Mouse (Mus musculus) midbrain, embryonic 14.5 days (tissue): ENCODE data around the gene Mthfr. TPM values are rescaled to one million over a fixed set of nuclear protein-coding genes. Genes with fewer than 3 reads are reported as not detected.

Source experiments
- ATAC-seq: fragments of 200-750 bp; cut with Nextera tagmentation; 2 replicates; pipeline ENCODE4 v1.8.0; 2017; ENCODE audit warnings: moderate number of reproducible peaks, moderate library complexity; ENCODE audit not compliant: low FRiP score, low TSS enrichment
- DNase-seq: peaks from one replicate; pipeline ENCODE4 v3.0.0-alpha.2; 2015
- H3K27ac ChIP-seq: fragments of 300-500 bp; sonication (generic); replicated peaks from 2 replicates; pipeline ENCODE4 v1.5.1; 2014; ENCODE audit warnings: mild to moderate bottlenecking, low read depth, low read length, moderate library complexity
- H3K27me3 ChIP-seq: fragments of 300-500 bp; sonication (generic); 2 replicates; pipeline ENCODE4 v1.6.1; 2014; ENCODE audit warnings: low read length, control low read depth, mixed read lengths; ENCODE audit not compliant: control insufficient read depth, insufficient read depth
- H3K36me3 ChIP-seq: fragments of 300-500 bp; sonication (generic); 2 replicates; pipeline ENCODE4 v1.6.1; 2014; ENCODE audit warnings: low read length, control low read depth; ENCODE audit not compliant: control insufficient read depth, insufficient read depth
- H3K4me1 ChIP-seq: fragments of 300-500 bp; sonication (generic); 2 replicates; pipeline ENCODE4 v1.6.1; 2014; ENCODE audit warnings: mild to moderate bottlenecking, antibody characterized with exemption, low read length, control low read depth; ENCODE audit not compliant: control insufficient read depth, insufficient read depth
- H3K4me2 ChIP-seq: fragments of 300-500 bp; sonication (generic); 2 replicates; pipeline ENCODE4 v1.6.1; 2014; ENCODE audit warnings: mild to moderate bottlenecking, low read length, moderate library complexity
- H3K4me3 ChIP-seq: fragments of 300-500 bp; sonication (generic); replicated peaks from 2 replicates; pipeline ENCODE4 v1.5.1; 2014; ENCODE audit warnings: low read depth, low read length
- H3K9ac ChIP-seq: fragments of 300-500 bp; sonication (generic); replicated peaks from 2 replicates; pipeline ENCODE4 v1.6.1; 2014; ENCODE audit warnings: mild to moderate bottlenecking, low read length, moderate library complexity
- H3K9me3 ChIP-seq: fragments of 300-500 bp; sonication (generic); 2 replicates; pipeline ENCODE4 v1.6.1; 2016; ENCODE audit warnings: low read length, control low read depth, mixed read lengths; ENCODE audit not compliant: control insufficient read depth
- WGBS: fragments of 180-500 bp; shearing (Covaris S2); extraction: QIAGEN DNeasy Blood & Tissue Kit; methylation state at CpG from one replicate; pipeline ENCODE4 v1.1.7; 2014; 5-methylcytosine and 5-hydroxymethylcytosine counted together
- polyA plus RNA-seq: library from polyadenylated mRNA; unstranded; fragments of >200 nt; fragmentation: Nextera tagmentation; extraction: Ambion mirVana; gene quantifications from 2 replicates; pipeline ENCODE4 v1.2.1, GENCODE M21; 2014

The Mthfr gene
- polyA plus RNA-seq, 1 experiment from 2014 or later: 25.4 TPM

DNA sequence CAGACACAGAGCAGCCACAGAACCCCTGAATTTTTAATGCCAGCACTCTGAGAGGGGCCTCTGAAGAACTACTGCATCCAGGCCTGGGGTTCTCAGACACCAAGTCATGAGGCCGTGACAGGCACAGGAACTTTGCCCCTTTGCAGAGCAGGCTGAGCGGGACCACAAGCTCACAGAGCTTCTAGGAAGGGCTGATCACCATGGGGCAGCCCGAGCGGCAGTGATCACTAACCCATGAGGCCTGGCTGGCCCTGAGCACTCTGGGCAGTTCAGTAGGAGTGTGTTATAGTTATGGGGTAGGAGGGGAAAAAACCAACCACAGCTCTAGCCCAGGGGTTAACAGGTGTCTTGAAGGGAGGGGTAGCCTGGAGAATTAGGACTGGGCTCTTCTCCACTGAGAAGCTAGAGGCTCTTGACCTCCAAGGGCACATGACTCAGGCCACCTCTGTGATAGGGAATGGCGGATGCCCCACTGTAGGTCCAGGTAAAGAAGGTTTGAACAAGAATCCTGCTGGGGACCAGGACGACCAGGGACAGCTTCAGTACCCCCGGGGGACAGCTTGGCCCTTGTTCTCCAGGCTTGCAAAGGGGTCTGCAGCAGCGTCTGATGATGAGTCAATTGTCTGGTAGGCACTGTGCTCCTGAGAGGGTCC, 41.2 kb downstream of the Mthfr start:
- DNase-seq: no peak
- WGBS: 89% methylated on average over 8 of the region's 8 CpGs

DNA sequence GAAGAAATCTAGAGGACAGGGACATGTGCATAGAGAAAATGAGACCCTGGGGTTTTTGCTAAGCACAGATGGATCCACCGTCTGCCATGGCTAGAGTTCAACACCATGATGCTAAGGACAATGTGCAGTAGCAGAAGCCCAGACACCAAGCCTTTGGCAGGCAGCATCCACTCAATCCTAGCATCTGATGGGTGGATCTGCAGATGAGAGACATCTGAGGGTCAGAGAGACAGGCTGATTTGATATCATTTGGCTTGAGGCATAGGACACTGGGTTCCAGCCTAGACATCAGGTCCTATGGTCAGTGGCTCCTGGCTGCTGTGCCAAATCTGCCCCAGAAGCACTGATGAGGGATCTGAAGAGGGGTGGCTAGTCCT, 41.7 kb downstream of the Mthfr start:
- WGBS: 83% methylated on average over 1 of the region's 1 CpGs
- Histone ChIP-seq H3K4me2 (no peak overlapping the region), H3K27ac (no peak overlapping the region), H3K4me1 (0 out of 2 replicates have a peak, but pooled peaks cover 2% of the 10 kb centered on the region), H3K36me3 (no peaks in the 10 kb centered on the region), H3K9ac (no peak overlapping the region), H3K27me3 (no peaks in the 10 kb centered on the region), H3K9me3 (no peaks in the 10 kb centered on the region), H3K4me3 (no peak overlapping the region)
- no peak for ATAC-seq
- no peak for DNase-seq

More for the DNA sequence above, 41.2 kb downstream of the Mthfr start:
- Histone ChIP-seq H3K36me3 (no peaks in the 10 kb centered on the region), H3K9me3 (no peaks in the 10 kb centered on the region), H3K9ac (no peak overlapping the region), H3K4me3 (no peak overlapping the region), H3K4me1 (0 out of 2 replicates have a peak, but pooled peaks cover 4% of the 10 kb centered on the region), H3K4me2 (no peak overlapping the region), H3K27ac (no peak overlapping the region), H3K27me3 (no peaks in the 10 kb centered on the region)
- no peak for ATAC-seq

DNA sequence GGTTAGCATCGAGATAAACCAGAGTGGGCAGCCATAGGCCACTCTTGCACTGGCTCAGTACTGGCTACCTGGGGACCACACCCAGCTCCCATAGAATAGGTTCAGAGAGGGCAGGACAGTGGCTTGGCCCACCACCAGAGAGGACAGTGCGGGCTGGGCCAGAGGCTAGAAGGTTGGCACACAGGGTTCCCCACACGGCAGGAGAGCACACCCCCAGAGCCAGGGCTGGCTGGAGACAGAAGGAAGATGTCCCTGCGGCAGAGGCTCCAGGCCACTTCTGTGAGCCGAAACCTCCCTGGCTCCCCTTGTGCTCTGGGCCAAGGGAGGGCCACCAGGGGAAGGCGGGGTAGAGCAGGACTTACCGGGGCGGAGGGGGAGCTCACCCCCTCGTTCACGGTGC, 42.3 kb downstream of the Mthfr start:
- Histone ChIP-seq H3K9ac (no peak overlapping the region), H3K9me3 (no peaks in the 10 kb centered on the region), H3K27me3 (no peaks in the 10 kb centered on the region), H3K36me3 (no peaks in the 10 kb centered on the region), H3K4me1 (no peaks in the 10 kb centered on the region), H3K4me3 (no peak overlapping the region), H3K4me2 (no peak overlapping the region), H3K27ac (no peak overlapping the region)
- no peak for DNase-seq
- WGBS: 94% methylated on average over 10 of the region's 10 CpGs
- ATAC-seq: no peak

DNA sequence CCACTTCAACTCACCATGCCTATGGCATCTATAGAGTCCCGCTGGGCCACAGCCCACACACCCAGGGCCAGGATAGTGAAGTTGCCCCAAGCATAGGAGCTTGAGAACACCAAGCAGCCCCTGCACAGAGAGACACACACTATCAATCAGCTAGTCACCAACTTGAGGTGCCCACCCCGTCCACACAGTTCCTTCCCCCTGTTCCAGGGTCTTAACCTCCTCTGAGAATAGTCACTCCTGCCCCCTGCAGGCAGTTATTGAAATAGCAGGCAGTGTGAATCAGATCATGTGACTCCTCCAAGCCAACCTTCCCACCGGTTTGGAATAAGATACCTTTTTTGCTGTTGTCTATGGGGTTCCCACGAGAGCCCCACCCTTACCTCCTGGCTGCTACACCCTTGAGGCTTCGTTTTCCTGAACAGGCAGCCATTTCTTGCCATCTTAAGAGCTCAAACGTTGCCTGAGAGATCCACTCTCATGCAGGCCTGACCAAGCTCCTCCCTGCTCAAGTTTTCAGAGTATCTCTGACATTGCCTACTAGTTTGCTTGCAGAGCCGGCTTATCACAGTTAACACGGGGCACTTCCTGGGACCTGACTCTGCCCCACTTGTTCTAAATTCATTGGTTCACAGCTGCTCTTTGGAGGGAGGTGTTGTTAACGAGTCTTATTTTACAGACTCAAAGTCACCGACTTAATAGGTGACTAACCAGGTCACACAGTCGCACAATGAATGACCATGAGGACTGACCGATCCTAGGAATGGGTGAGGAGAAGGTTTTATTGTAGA, 43.6 kb downstream of the Mthfr start:
- no peak overlapping the region for H3K4me3 ChIP-seq
- ATAC-seq: no peak

DNA sequence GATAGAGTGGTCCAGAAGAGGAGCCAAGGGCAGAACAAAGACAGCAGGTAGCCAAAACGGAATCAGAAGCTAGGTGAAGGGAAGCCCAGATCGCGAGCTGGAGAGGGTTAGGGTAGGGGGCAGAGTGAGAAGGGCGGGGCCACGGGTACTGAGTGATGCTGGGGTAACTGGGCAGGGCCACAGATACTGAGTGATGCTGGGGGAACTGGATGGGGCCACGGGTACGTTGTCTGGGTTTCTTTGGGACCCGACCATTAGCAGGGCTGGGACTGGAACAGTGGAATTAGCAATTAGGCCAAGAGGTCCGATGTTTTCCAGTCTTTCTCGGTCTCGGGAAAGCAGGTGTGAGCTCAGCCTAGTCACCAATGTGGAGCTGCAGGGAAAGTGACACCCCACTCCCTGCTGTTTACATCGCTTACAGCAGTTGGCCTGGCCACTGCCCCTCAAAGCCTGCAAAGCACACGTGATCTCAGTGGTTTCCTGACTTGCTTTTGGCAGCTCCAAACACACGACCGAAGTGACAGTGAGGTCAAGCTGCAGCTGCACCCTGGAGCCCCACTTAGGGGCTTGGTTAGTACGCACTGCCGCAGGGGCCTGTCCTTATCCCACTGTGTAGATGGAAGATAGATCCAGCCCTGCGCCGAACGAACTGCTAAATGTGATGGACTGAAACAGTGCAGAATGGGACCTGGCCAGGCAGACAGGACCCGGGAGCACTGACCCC, 44.5 kb downstream of the Mthfr start:
- no peak for ATAC-seq
- Histone ChIP-seq H3K27ac (no peak overlapping the region), H3K4me2 (no peak overlapping the region), H3K4me3 (no peak overlapping the region), H3K4me1 (peaks cover 12% of the 10 kb centered on the region), H3K9ac (no peak overlapping the region), H3K36me3 (no peaks in the 10 kb centered on the region), H3K9me3 (no peaks in the 10 kb centered on the region), H3K27me3 (no peaks in the 10 kb centered on the region)
- WGBS: 67% methylated on average over 21 of the region's 21 CpGs
- no peak for DNase-seq

More for the DNA sequence above, 43.6 kb downstream of the Mthfr start:
- 58% methylated on average over 12 of the region's 12 CpGs for WGBS
- no peak overlapping the region for H3K27ac ChIP-seq
- peaks cover 4% of the 10 kb centered on the region; the same call in 1 of the 2 replicates for H3K4me1 ChIP-seq
- H3K9ac ChIP-seq: no peak overlapping the region
- H3K27me3 ChIP-seq: no peaks in the 10 kb centered on the region
- DNase-seq: peak; percentile 71
- H3K36me3 ChIP-seq: no peaks in the 10 kb centered on the region
- no peaks in the 10 kb centered on the region for H3K9me3 ChIP-seq
- H3K4me2 ChIP-seq: no peak overlapping the region

DNA sequence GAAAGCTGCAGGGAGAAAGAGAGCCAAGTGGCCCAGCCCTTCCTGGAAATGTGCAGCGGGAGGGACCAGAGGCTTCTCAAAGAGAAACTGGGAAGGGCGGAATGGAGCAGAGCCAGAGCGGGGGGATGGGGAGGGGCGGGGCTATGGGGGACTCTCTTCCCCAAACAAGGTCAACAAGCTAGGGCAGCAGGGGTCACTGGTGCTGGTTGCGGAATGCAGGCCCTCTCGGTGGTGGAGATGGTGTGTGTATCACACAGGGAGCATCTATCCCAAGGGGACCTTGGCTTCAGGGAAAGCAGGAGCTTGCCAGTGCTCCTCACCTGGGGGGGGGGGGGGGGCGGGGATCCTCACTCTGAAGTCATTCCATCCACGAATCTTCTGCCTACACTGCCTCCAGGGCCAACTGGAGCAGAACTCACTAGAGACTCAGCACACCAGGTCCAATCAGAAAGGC, 45.4 kb downstream of the Mthfr start:
- WGBS: 13% methylated on average over 8 of the region's 8 CpGs
- Histone ChIP-seq H3K9me3 (no peaks in the 10 kb centered on the region), H3K4me2 (no peak overlapping the region), H3K4me3 (no peak overlapping the region), H3K9ac (no peak overlapping the region), H3K27ac (no peak overlapping the region), H3K27me3 (no peaks in the 10 kb centered on the region), H3K4me1 (peaks cover 15% of the 10 kb centered on the region), H3K36me3 (no peaks in the 10 kb centered on the region)
- DNase-seq (no peak), ATAC-seq (no peak)

DNA sequence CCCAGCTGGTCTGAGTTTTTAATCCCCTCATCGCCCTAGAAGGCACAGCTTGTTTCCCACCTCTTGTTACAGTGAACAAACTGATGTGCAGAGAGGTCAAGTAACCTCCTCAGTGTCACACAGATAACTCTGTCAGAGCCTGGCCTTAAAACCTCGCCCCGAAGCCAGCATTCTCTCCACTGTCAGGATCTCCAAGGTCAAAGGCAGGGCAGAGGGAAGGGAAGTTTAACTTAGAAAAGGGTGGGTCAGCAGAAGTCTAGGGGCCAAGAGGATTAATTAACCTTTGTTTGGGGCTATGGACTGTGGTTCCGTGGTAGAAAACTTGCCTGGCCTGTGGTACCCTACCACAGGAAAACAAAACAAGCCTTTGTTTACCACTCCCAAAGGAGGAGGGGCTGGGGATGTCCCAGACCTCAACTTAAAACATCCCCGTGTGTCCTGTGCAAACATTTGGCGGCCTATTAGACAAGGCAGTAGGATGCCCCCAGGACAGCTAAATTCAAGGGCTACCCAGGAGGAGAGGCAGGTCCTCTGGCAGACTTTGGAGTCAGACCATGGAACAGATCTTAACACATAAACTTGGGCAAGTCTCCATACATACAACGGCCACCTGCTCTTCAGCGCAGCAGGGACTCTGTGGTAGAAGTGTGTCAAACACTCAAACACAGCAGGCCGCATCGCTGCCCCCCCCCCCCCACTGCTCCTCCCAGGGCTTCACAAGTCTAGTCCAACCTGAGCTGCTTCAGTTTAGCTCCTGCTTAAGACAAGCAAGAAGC, 46.4 kb downstream of the Mthfr start:
- Histone ChIP-seq H3K4me1 (peaks cover 15% of the 10 kb centered on the region), H3K4me3 (no peak overlapping the region), H3K9ac (no peak overlapping the region), H3K4me2 (no peak overlapping the region), H3K27me3 (no peaks in the 10 kb centered on the region), H3K27ac (no peak overlapping the region), H3K36me3 (no peaks in the 10 kb centered on the region), H3K9me3 (no peaks in the 10 kb centered on the region)
- DNase-seq (no peak), ATAC-seq (no peak)
- WGBS: 45% methylated on average over 10 of the region's 10 CpGs

DNA sequence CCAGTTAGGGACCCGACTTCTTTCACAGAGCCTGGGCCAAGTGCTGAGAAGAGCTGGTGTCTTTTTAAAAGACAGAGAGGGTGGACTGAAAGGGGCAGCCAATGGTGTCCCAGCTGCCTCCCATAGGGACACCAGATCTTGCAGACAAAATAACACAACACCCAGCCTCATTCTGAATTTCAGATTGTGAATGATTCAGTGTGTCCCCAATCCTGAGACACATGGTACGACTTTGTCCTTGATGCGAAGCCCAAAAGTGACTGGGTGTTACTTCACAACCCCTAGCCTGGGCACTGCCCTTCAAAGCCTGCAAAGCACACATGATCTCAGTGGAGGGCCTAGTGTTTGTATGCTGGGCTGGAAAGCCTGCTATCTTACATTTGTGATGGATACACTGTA, 47.0 kb downstream of the Mthfr start:
- no peak overlapping the region for H3K4me2 ChIP-seq
- ATAC-seq: no peak
- H3K36me3 ChIP-seq: no peaks in the 10 kb centered on the region
- H3K9ac ChIP-seq: no peak overlapping the region
- DNase-seq: no peak
- H3K4me1 ChIP-seq: peaks cover 15% of the 10 kb centered on the region
- WGBS: 69% methylated on average over 3 of the region's 3 CpGs
- H3K9me3 ChIP-seq: no peaks in the 10 kb centered on the region
- no peaks in the 10 kb centered on the region for H3K27me3 ChIP-seq
- H3K4me3 ChIP-seq: no peak overlapping the region
- no peak overlapping the region for H3K27ac ChIP-seq
